In the genomic region with DNA sequence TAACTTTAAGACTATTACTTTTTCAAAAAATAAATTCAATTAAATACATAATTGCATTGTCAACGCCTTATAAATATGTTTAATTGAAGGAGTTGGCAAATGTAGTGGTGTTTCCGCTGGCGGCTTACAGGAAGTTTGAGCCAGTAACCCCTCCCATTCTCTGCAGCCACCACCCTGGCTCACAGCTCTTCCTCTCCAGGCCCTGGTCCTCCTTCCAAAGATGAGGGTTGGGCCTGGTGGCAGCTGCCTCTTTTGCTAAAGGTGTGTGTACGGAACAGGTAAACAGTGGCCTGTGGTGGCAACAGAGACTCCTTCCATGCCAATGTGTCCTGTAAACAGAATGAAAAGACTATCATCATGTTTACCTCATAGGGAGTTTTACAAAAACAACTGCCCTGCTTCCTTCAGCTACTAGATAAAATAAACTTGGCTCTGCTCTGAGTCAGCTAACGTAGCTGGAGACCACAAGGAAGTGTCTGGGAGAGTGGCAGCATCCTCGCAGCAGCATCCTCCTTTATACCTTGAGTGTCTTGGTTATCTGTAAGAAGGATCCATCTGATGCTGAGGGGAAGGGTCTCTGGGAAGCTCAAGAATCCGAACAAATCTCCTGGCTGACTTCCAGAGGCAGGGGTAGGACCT, we compare ENCODE assay signal across 14 mouse cellular contexts. TPM values are rescaled to one million over a fixed set of nuclear protein-coding genes. Genes with fewer than 3 reads are reported as not detected.
DNase-seq lines count a peak whose midpoint lies in the region; ATAC-seq and TF ChIP-seq lines count a peak whose summit lies in the region.
"Had no signal": no experiment of that assay in that cellular context is flagged by ENCODE, and none has a peak within 500 bp of the region (broad histone marks: within the 10 kb centered on the region; RNA-seq: fewer than 3 reads in every experiment).

No protein-coding gene starts in this region.

- no peak overlapping the region for H3K4me3 ChIP-seq in left cerebral cortex, adult 2 months
- H3K4me3 ChIP-seq in intestine, embryonic 16.5 days (ENCODE audit: low read length): no peak overlapping the region
- H3K4me3 ChIP-seq: forebrain, embryonic 12.5 days; intestine, embryonic 15.5 days; myocyte had no signal

- H3K9me3 ChIP-seq in intestine, embryonic 16.5 days (ENCODE audit: control insufficient read depth, low read length): no peaks in the 10 kb centered on the region
- H3K9me3 ChIP-seq: forebrain, embryonic 12.5 days; intestine, embryonic 15.5 days had no signal

- ATAC-seq in hematopoietic stem cell, adult 5-6 weeks (replicated peaks in 1 of 2; ENCODE audit: insufficient read depth in 1 of 2, low FRiP score in 2 of 2, low TSS enrichment in 1 of 2, low read depth in 1 of 2, poor library complexity in 2 of 2, severe bottlenecking in 2 of 2): peak; percentile 76 to 79
- ATAC-seq in megakaryocyte, adult 5-6 weeks (ENCODE audit: poor library complexity, severe bottlenecking): peak; percentile 80
- ATAC-seq in intestine, embryonic 16.5 days: no peak
- ATAC-seq: intestine, embryonic 15.5 days had no signal

- no peak for TF ChIP-seq CTCF in left cerebral cortex, adult 2 months (IDR thresholded peaks at IDR 0.05)

- H3K27ac ChIP-seq in left cerebral cortex, adult 2 months: peak overlapping the region; percentile 5; the same call in 1 of the 2 replicates
- no peak overlapping the region for H3K27ac ChIP-seq in intestine, embryonic 16.5 days (ENCODE audit: low read length)
- H3K27ac ChIP-seq: forebrain, embryonic 12.5 days; intestine, embryonic 15.5 days; liver, embryonic 14.5 days had no signal

- no peaks in the 10 kb centered on the region for H3K27me3 ChIP-seq in intestine, embryonic 16.5 days (replicated peaks; ENCODE audit: control insufficient read depth, insufficient read depth, low read length)
- H3K27me3 ChIP-seq: forebrain, embryonic 12.5 days; intestine, embryonic 15.5 days had no signal

- intact Hi-C loops in left cerebral cortex, adult 2 months (cut with DNase I): no loop called here
- intact Hi-C loops in left cerebral cortex, postnatal 36 days (cut with DNase I): no loop called here

- DNase-seq in left cerebral cortex, adult 2 months (ENCODE audit: extremely low spot score in 1 of 2, low spot score in 2 of 2): no peak
- no peak for DNase-seq in left cerebral cortex, postnatal 36 days (ENCODE audit: low spot score in 2 of 2)
- peak; percentile 26 to 40 for DNase-seq in thymus, postnatal 36 days
- no peak for DNase-seq in embryo, embryonic 9.5 days (ENCODE audit: extremely low spot score)
- DNase-seq in layer of hippocampus, postnatal 10 days (ENCODE audit: low spot score in 2 of 2): no peak
- DNase-seq: cerebellum, postnatal 25 days; right cerebral cortex, adult 18-20 months had no signal

- H3K4me1 ChIP-seq in intestine, embryonic 16.5 days (ENCODE audit: control insufficient read depth, insufficient read depth, low read length): peaks cover 12% of the 10 kb centered on the region
- H3K4me1 ChIP-seq: forebrain, embryonic 12.5 days had no signal

- H3K36me3 ChIP-seq in intestine, embryonic 16.5 days (ENCODE audit: control insufficient read depth, insufficient read depth, low read length): no peaks in the 10 kb centered on the region
- H3K36me3 ChIP-seq: forebrain, embryonic 12.5 days; intestine, embryonic 15.5 days had no signal

- no peak overlapping the region for H3K9ac ChIP-seq in intestine, embryonic 16.5 days (ENCODE audit: low read depth, low read length)
- H3K9ac ChIP-seq: forebrain, embryonic 12.5 days; intestine, embryonic 15.5 days; liver, embryonic 14.5 days had no signal

- WGBS in intestine, embryonic 16.5 days: 59% methylated on average over 7 of the region's 7 CpGs

- no peak overlapping the region for H3K4me2 ChIP-seq in intestine, embryonic 16.5 days (ENCODE audit: low read depth, low read length)
- H3K4me2 ChIP-seq: forebrain, embryonic 12.5 days; intestine, embryonic 15.5 days had no signal

RNA-seq across cellular contexts. Expression of a gene that starts 41.8 kb away (rescaled TPM):
- 10 to 100 TPM; 15.2 to 25.4 TPM for total RNA-seq in left cerebral cortex, adult 2 months (2021)
- 10 to 100 TPM; 18.2 to 20.5 TPM for total RNA-seq in left cerebral cortex, postnatal 36 days (2021)
- total RNA-seq in hematopoietic stem cell, adult 5-6 weeks (2017): 49.7 and 56.0 TPM in 2 replicates
- 50.0 and 55.9 TPM in 2 replicates for total RNA-seq in megakaryocyte, adult 5-6 weeks (2015)
- 40.3 and 41.6 TPM in 2 replicates for total RNA-seq in megakaryocyte, adult 5-6 weeks (2017)
- 34.2 and 36.1 TPM in 2 replicates for polyA plus RNA-seq in intestine, embryonic 16.5 days (2015; fragmentation: Nextera tagmentation; extraction: Ambion mirVana)
- 10 to 100 TPM; 17.6 to 20.2 TPM for total RNA-seq in layer of hippocampus, postnatal 10 days (2021)

RNA-seq across cellular contexts. Expression of a gene that starts 54.8 kb away (rescaled TPM):
- total RNA-seq in left cerebral cortex, adult 2 months (2021): 100 to 1,000 TPM; 114 to 117 TPM
- 100 to 1,000 TPM; 112 to 118 TPM for total RNA-seq in left cerebral cortex, postnatal 36 days (2021)
- 31.8 and 42.3 TPM in 2 replicates for total RNA-seq in hematopoietic stem cell, adult 5-6 weeks (2017)
- total RNA-seq in megakaryocyte, adult 5-6 weeks (2015): 103 and 104 TPM in 2 replicates
- 94.7 and 107 TPM in 2 replicates for total RNA-seq in megakaryocyte, adult 5-6 weeks (2017)
- 3.5 TPM in 2 replicates for polyA plus RNA-seq in intestine, embryonic 16.5 days (2015; fragmentation: Nextera tagmentation; extraction: Ambion mirVana)
- total RNA-seq in layer of hippocampus, postnatal 10 days (2021): 10 to 100 TPM; 67.7 to 73.0 TPM

Comparison
In these comparisons a context has a peak if more than half of its experiments do, and no peak if none do; other contexts are left out.
1. DNase-seq: peak in thymus, postnatal 36 days (2 of 2); none in left cerebral cortex, adult 2 months (0 of 2), left cerebral cortex, postnatal 36 days (0 of 2), embryo, embryonic 9.5 days (single experiment) and layer of hippocampus, postnatal 10 days (0 of 2).